Mouse (Mus musculus) embryonic facial prominence, embryonic 11.5 days (tissue): Measurements from ENCODE around the gene Crybg2. TPM values are rescaled to one million over a fixed set of nuclear protein-coding genes. Genes with fewer than 3 reads are reported as not detected.

Source experiments
- ATAC-seq: fragments of 200-750 bp; cut with Nextera tagmentation; replicated peaks from 2 replicates; pipeline ENCODE4 v1.8.0; 2017; ENCODE audit warnings: low read depth; ENCODE audit not compliant: insufficient number of reproducible peaks, low FRiP score, low TSS enrichment
- DNase-seq: peaks from one replicate; pipeline ENCODE4 v3.0.0-alpha.2; 2015; ENCODE audit warnings: low spot score
- H3K27ac ChIP-seq: fragments of 300-500 bp; sonication (generic); replicated peaks from 2 replicates; pipeline ENCODE4 v1.5.1; 2014; ENCODE audit warnings: mild to moderate bottlenecking, low read depth, low read length, control low read depth
- H3K27me3 ChIP-seq: fragments of 300-500 bp; sonication (generic); 2 replicates; pipeline ENCODE4 v1.6.1; 2014; ENCODE audit warnings: mild to moderate bottlenecking, low read length, moderate library complexity, mixed read lengths; ENCODE audit not compliant: control insufficient read depth, insufficient read depth
- H3K36me3 ChIP-seq: fragments of 300-500 bp; sonication (generic); replicated peaks from 2 replicates; pipeline ENCODE4 v1.6.1; 2014; ENCODE audit warnings: low read depth, mild to moderate bottlenecking, low read length, moderate library complexity, mixed read lengths; ENCODE audit not compliant: control insufficient read depth, insufficient read depth
- H3K4me1 ChIP-seq: fragments of 300-500 bp; sonication (generic); 2 replicates; pipeline ENCODE4 v1.6.1; 2014; ENCODE audit warnings: low read length, mixed read lengths; ENCODE audit not compliant: control insufficient read depth, insufficient read depth
- H3K4me2 ChIP-seq: fragments of 300-500 bp; sonication (generic); 2 replicates; pipeline ENCODE4 v1.6.1; 2014; ENCODE audit warnings: low read depth, mild to moderate bottlenecking, control low read depth, low read length, moderate library complexity
- H3K4me3 ChIP-seq: fragments of 300-500 bp; sonication (generic); 2 replicates; pipeline ENCODE4 v1.5.1; 2014; ENCODE audit warnings: low read depth, low read length, control low read depth
- H3K9ac ChIP-seq: fragments of 300-500 bp; sonication (generic); replicated peaks from 2 replicates; pipeline ENCODE4 v1.6.1; 2014; ENCODE audit warnings: mild to moderate bottlenecking, control low read depth, low read length
- H3K9me3 ChIP-seq: fragments of 300-500 bp; sonication (generic); replicated peaks from 2 replicates; pipeline ENCODE4 v1.6.1; 2016; ENCODE audit warnings: mild to moderate bottlenecking, low read length, inconsistent platforms, mixed read lengths; ENCODE audit not compliant: control insufficient read depth
- WGBS: fragments of 180-500 bp; shearing (Covaris S2); extraction: QIAGEN DNeasy Blood & Tissue Kit; methylation state at CpG from one replicate; pipeline ENCODE4 v1.1.7; 2014; 5-methylcytosine and 5-hydroxymethylcytosine counted together
- polyA plus RNA-seq: library from polyadenylated mRNA; unstranded; fragments of >200 nt; fragmentation: Nextera tagmentation; extraction: Ambion mirVana; gene quantifications from 2 replicates; pipeline ENCODE4 v1.2.1, GENCODE M21; 2014

The Crybg2 gene
- polyA plus RNA-seq, 1 experiment from 2014 or later = 1.8 TPM

DNA sequence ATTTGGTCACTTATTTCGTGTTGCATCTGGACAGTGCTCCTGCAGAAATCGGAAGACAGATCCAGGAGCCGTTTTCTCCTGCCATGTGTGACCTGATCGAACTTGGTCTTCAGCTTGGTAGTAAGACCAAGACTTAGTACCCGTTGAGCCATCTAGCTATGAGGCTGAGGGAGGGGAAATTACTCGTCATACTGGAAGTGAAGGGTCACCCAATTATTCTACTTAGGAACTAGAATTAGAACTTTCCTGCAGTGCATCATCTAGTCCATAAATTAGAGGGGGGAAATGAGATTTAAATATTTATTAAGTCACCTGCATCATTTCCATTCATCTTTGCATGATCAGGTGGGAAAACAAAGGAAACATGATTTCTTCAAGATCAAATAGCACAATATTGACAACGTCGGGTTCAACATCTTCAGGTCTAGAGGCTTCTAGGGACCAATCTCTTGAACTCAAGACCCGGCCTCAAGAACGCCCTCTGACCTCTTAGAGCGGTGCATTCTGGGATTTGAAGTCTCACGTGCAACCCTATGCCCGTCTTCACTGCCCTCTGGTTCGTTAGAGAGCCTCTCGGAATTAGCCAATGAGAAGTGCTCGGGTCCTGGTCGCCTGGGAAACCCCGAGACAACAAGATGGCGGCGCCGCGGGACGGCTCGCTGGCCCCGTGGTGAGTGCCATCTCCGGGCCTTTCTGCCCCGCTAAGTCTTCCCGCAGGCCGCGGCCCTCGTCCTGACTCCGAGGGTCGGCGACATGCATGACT, 41.5 kb downstream of the Crybg2 start, which contains the start of gene Ubxn11:
TSS of gene Ubxn11 (plus strand) at position 592 of the 763 bp plus-strand sequence.
- H3K27ac ChIP-seq = no peak within 1 kb of the TSS
- DNase-seq (peak; percentile 94), ATAC-seq (peak; percentile 95)
- H3K36me3 ChIP-seq = no peaks in the 10 kb centered on the region
- WGBS = 17% methylated on average over 34 of the region's 34 CpGs
- peak within 1 kb of the TSS; percentile 61 for H3K4me3 ChIP-seq
- peak within 1 kb of the TSS; percentile 58 for H3K9ac ChIP-seq
- H3K4me2 ChIP-seq = peak within 1 kb of the TSS; percentile 59
- no peaks in the 10 kb centered on the region for H3K9me3 ChIP-seq
- no peaks in the 10 kb centered on the region for H3K27me3 ChIP-seq
- H3K4me1 ChIP-seq = no peaks in the 10 kb centered on the region

DNA sequence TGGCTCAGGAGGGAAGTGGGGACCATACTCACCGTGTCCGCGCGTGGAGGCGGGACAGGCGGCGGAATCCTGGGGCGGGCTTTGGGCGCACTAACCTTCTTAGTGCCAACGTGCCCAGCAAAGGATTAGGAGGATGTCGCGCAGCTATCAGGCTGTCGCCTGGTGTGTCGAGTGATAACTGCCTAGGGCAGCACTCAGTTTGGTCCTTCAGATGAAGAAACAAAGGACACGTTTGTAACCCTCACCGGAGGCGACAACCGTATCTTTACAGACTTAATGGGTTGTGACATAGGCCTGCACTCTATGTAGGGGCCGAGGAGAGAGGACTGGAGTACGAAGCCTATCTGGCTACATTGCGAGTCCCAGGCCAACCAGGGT, 42.1 kb downstream of the Crybg2 start:
- H3K27ac ChIP-seq = no peak overlapping the region
- no peaks in the 10 kb centered on the region for H3K4me1 ChIP-seq
- 2% methylated on average over 21 of the region's 21 CpGs for WGBS
- ATAC-seq = peak; percentile 57
- H3K9me3 ChIP-seq = no peaks in the 10 kb centered on the region
- peak overlapping the region; percentile 61 for H3K4me3 ChIP-seq
- no peaks in the 10 kb centered on the region for H3K36me3 ChIP-seq
- peak overlapping the region; percentile 59 for H3K4me2 ChIP-seq
- peak overlapping the region; percentile 58 for H3K9ac ChIP-seq
- H3K27me3 ChIP-seq = no peaks in the 10 kb centered on the region
- no peak for DNase-seq

DNA sequence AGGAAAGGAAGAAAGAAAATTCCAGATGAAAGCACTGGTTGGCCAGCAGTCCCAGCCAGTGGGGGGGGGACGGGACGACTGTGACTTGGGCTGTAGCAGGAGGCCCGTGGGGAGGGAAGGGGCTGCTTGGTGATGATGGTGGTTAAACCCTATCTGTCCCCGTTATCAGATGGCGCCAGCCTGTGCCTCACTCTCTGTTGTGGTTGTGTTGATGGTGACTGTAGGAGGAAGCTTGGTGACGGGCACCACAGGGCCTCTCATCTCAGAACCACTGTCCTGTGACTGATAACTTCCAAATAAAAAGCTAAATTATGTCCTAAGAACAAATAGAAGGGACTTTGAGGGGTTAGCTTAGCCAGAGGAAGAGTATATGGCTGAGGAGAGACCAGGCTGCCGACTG, 45.5 kb downstream of the Crybg2 start:
- Histone ChIP-seq H3K36me3 (no peaks in the 10 kb centered on the region), H3K4me3 (no peak overlapping the region), H3K27ac (no peak overlapping the region), H3K4me2 (no peak overlapping the region), H3K27me3 (no peaks in the 10 kb centered on the region), H3K9me3 (no peaks in the 10 kb centered on the region), H3K9ac (no peak overlapping the region), H3K4me1 (no peaks in the 10 kb centered on the region)
- DNase-seq (no peak), ATAC-seq (no peak)
- 75% methylated on average over 7 of the region's 7 CpGs for WGBS

DNA sequence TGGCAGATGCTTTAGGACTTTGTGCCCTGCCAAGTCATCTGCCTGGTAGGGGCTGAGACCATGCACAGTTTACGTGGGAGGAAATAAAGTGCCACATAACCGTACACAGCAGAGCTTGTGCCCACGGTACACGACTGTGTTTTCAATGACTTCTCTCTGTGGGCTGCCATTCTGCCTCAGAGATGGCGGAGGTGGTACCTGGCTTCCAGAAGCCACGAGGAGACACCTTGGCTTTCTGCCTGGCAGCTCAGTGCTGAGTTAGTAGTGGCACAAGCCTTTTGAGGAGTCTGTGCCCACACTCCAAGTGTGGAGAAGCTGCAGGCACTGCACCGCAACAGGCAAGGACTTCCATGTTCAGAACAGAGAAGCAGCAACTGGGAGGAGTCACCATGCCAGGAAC, 47.1 kb downstream of the Crybg2 start:
- Histone ChIP-seq H3K36me3 (no peaks in the 10 kb centered on the region), H3K4me3 (no peak overlapping the region), H3K27ac (no peak overlapping the region), H3K9me3 (no peaks in the 10 kb centered on the region), H3K27me3 (no peaks in the 10 kb centered on the region), H3K4me1 (no peaks in the 10 kb centered on the region), H3K4me2 (no peak overlapping the region), H3K9ac (no peak overlapping the region)
- DNase-seq (no peak), ATAC-seq (no peak)
- 83% methylated on average over 7 of the region's 7 CpGs for WGBS

DNA sequence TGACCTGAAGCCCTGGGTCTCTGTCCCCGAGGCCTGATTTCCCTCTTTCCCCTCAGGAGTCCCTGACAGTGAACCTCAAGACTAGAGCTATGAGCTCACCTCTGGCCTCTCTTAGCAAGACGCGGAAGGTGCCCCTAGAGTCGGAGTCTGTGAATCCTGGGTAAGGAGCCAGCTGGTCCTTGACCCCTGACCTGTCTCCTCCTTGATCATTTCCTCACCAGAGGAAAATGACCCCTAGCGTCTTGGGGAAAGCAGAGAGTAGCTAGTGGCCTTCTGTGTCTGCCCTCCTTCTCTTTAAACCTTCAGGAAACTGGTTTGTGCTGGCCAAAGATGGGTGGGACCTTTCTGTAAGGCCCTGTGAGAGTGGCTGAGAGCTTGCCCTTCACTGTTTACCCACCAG, 47.6 kb downstream of the Crybg2 start:
- H3K27me3 ChIP-seq = no peaks in the 10 kb centered on the region
- H3K4me3 ChIP-seq = no peak overlapping the region
- ATAC-seq (no peak), DNase-seq (no peak)
- no peak overlapping the region for H3K27ac ChIP-seq
- no peak overlapping the region for H3K4me2 ChIP-seq
- no peaks in the 10 kb centered on the region for H3K36me3 ChIP-seq
- no peaks in the 10 kb centered on the region for H3K9me3 ChIP-seq
- no peaks in the 10 kb centered on the region; the same call in 1 of the 2 replicates for H3K4me1 ChIP-seq
- no peak overlapping the region for H3K9ac ChIP-seq
- WGBS = 32% methylated on average over 5 of the region's 5 CpGs

DNA sequence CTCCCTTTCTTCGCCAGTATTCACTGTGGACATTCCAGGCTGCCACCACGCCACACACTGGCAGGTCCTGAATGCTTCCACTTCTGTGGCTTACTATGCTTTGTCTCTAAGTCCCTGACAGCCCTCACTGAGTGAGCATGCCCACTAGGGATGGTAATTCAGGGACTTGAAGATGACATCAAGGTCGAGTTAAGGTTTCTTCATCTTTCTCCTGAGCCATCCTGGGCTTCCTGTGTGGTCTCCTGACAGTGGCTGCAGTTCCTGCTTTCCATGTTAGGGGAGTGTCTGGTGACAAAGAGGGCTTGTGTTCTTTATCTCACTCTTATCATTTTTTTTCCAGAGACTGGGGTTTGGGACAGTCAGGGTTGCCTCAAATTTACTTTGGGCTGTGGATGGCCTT, 50.0 kb downstream of the Crybg2 start:
- ATAC-seq (no peak), DNase-seq (no peak)
- H3K9me3 ChIP-seq = no peaks in the 10 kb centered on the region
- no peak overlapping the region for H3K27ac ChIP-seq
- H3K4me1 ChIP-seq = no peaks in the 10 kb centered on the region; the same call in 1 of the 2 replicates
- WGBS = 40% methylated on average over 3 of the region's 3 CpGs
- H3K27me3 ChIP-seq = no peaks in the 10 kb centered on the region
- H3K9ac ChIP-seq = no peak overlapping the region
- no peak overlapping the region for H3K4me2 ChIP-seq
- H3K36me3 ChIP-seq = no peaks in the 10 kb centered on the region
- no peak overlapping the region for H3K4me3 ChIP-seq

DNA sequence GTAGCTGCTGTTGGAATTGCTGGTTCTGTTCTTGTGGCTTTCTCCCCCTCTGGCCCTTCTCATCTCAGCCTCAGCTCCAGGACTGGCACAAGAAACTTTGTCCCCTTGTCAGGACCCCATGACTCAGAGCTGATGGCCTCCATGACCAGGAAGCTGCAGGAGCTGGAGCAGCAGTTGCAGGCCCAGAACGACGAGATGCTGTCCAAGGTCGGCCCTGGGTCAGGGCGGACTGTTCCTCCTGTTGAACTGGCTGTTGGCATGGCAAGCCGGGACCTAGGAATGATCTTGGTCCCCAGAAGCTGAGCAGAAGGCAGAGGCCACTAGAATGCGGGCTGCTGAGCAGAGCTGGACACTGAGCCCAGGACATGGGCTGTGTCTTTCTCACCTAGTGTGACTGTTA, 51.8 kb downstream of the Crybg2 start:
- no peaks in the 10 kb centered on the region; the same call in 1 of the 2 replicates for H3K4me1 ChIP-seq
- DNase-seq (no peak), ATAC-seq (no peak)
- no peak overlapping the region for H3K4me3 ChIP-seq
- no peak overlapping the region for H3K9ac ChIP-seq
- H3K27me3 ChIP-seq = no peaks in the 10 kb centered on the region
- no peaks in the 10 kb centered on the region for H3K36me3 ChIP-seq
- H3K9me3 ChIP-seq = no peaks in the 10 kb centered on the region
- WGBS = 81% methylated on average over 6 of the region's 6 CpGs
- H3K4me2 ChIP-seq = no peak overlapping the region
- no peak overlapping the region for H3K27ac ChIP-seq

DNA sequence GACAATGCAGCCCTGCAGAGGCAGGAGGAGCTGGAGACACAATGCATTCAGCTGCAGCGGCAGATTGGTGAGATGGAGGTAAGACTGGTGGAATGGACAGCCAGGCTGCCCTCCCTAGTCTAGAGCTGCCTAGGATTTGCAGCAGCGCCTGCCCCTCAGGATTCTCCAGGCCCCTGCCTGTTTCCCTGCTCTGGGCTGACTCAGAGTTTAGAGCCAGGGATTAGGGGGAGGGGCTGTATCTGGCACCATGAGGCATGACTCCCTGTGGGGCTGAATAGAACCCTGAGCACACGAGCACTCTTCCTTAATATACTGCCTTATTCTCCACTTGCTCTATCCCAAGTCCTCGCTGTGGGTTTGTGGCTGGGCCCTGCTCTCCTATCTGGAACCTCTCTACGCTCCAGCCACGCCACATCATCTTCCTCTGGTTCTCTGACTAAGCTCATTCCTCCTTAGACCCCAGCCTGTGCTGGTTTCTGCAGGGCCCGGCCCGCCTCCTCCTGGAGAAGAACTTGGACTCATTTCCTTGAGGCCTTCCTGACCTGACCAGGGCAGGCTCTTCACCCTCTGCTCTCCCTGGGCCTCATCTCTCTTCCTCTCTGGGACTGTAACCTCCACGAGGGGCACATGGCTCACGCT, 52.9 kb downstream of the Crybg2 start:
- DNase-seq (peak; percentile 18), ATAC-seq (no peak)
- no peak overlapping the region for H3K4me2 ChIP-seq
- no peaks in the 10 kb centered on the region for H3K27me3 ChIP-seq
- no peaks in the 10 kb centered on the region for H3K36me3 ChIP-seq
- 0 out of 2 replicates have a peak overlapping the region, but pooled peaks have one; percentile 3 for H3K9ac ChIP-seq
- no peaks in the 10 kb centered on the region for H3K9me3 ChIP-seq
- 60% methylated on average over 10 of the region's 10 CpGs for WGBS
- no peak overlapping the region for H3K27ac ChIP-seq
- H3K4me3 ChIP-seq = no peak overlapping the region
- H3K4me1 ChIP-seq = no peaks in the 10 kb centered on the region; the same call in 1 of the 2 replicates
